Mouse (Mus musculus): ENCODE results near the gene Vps41.

Gene Vps41

GRCm38 (mm10) chr13:18717185-18717584, at the start of gene Vps41:
Gene Vps41 (plus strand): TSS chr13:18717286.
- peak; percentile 55 to 66 for DNase-seq

GRCm38 (mm10) chr13:18698518-18699065, 18.5 kb upstream of the Vps41 start:
- DNase-seq: no peak

GRCm38 (mm10) chr13:18711685-18712084, 5.4 kb upstream of the Vps41 start:
- DNase-seq: no peak

- DNase-seq: no peak
Observed at GRCm38 (mm10) chr13:18716707-18717106, 379 bp upstream of the Vps41 start.

DNA sequence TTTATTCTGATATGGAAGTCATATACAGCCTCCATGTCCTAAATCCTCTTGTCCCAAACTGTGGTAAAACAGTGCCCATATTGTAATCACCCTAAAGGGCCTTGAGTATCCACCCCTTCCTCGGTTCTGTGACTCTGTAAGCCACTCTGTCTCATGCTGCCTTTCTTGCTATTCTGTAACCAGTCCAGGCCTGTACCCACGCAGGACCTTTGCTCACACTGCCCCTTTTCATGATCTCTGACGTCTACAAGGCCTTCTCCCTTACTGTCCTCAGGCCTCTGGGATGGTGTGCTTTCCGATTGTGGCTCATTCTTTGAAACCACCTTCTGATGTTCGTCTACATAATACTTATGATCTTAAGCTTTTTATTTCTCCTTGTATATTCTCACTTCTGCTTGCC, 1.4 kb downstream of the Vps41 start:
- DNase-seq: no peak

DNA sequence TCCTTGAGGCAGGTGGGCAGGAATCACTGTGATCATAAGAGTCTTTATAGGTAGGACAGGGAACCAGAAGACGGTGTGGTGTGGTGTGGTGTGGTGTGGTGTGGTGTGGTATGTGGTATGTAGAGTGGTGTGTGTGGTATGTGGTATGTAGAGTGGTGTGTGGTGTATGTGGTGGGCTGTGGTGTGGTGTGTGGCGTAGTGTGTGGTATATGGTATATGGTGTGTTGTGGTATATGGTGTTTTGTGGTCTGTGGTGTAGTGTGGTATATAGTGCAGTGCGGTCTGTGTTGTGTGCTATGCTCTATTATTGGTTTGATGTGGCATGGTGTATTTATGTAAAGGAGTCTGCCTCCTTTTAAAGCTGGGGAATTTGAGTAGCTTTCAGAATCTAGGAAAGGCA, 13.6 kb downstream of the Vps41 start:
- no peak for DNase-seq

- no peak for DNase-seq
Observed at GRCm38 (mm10) chr13:18736590-18736989, 19.5 kb downstream of the Vps41 start.

DNA sequence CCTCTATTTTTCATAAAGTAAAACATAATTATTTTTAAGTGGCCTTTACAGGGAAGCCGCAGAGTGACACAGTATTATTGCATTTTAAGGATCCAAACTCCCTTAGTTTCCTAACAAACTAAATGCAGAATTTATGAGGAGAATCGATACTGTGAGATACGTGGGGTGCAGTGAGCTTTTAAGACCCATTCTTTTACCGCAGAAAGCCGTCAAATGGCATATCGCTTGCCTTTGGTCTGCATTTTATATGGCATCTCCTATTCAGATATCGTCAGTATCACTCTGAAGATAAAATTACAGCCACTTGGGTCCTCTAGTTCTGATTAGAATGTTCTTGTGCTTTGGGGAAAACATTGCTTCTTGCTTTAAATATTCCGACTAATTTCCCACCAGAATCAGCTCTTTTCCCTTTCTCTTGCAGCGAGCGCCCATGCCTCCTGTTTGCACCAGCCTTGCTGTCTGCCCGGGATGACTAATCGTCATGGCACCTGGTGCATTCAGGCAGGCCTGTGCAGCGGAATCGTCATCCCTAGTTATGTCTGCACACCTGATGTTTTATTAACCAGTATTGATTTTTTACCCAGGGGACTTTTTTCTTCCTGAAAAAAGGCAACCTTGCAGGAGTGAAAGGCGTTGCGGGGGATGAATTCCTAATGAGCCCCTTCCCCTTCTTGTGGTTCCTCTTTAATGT, 26.6 kb downstream of the Vps41 start:
- DNase-seq: no peak

DNA sequence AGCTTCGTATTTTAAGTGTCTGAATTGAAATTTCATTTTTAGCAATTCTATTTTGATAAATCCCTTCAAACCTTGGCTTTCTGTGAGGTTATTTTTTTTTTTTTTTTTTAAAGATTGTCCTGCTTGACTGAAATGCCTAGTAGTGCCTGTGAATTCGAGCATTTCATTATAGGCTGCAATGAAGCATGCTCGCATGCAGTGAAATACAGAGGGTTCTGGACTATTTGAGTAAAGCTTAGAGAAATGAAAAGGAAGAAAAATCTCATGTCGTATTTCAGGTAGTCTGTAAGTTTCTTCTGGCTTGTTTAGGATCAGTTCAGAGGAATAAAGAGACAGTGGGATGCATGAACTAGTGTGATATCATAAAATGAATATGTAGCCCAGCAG, 27.2 kb downstream of the Vps41 start:
- no peak for DNase-seq

DNA sequence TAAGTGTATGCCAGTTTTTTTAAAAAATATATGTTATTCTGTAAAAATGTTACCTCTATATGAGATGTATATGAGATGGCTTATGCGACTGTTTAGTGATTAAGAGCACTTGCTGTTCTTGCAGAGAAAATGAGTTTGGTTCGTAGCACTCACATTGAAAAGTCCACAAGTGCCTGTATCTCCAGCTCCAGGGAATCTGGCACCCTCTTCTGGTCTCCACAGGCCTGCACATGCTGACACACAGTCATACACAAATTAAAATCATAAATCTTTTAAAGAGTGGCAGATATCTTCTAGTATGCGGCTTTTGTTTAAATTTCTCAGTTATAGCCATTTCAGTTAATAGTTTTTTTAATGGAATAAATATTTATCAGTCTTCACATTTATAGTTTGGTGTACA, 40.9 kb downstream of the Vps41 start:
- DNase-seq: no peak

DNA sequence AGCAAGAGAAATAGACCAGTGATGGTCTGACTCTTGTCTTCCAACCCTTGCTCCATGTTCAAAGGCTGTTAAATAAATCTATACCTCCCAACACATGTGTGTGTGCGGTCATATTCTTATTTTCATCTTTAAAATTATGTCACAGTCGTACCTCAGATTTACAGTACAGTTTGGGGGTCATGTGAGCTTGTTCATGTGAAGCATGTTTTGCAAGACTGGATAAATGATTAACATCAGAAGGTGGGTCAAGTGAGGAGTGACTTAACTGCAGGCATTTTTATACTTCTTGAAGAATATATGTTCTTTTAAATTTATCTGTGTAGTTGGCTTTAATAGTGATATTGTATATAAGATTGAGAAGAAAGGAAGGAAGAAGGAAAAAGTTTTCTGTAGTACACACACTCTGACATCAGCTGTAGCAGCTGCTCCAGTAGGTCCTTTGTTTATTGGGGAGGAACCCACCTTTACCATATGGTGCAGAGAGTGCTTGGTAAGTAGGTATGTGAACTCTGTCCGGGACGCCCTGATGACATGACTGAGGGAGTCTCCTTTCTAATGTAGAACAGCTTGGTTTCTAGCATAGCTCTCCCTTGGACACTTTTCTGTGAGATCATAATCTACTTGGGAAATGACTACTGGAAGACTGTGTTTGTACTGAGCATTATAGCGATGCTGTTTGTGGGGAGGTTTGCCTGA, 42.4 kb downstream of the Vps41 start:
- DNase-seq: no peak

GRCm38 (mm10) chr13:18761452-18761851, 44.4 kb downstream of the Vps41 start:
- DNase-seq: no peak

DNA sequence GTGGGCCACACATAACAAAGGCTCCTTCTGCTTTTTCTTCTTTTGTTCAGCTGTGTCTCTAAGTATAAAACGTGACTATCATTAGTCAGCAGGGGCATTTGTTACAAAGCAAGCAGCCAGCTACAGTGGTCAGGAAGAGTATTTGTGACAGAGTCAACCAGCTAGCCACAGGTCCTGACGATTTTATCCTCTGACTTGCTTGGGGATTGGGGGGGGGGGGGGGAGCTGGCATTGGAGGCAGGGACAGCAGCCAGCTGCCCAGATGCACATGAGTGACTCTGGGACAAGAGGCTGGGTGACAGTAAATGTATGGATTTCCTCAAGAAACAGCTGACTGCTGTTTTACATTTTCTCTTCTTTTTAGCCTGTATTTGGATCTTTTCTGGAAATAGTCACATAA, 50.8 kb downstream of the Vps41 start:
- DNase-seq: no peak

DNA sequence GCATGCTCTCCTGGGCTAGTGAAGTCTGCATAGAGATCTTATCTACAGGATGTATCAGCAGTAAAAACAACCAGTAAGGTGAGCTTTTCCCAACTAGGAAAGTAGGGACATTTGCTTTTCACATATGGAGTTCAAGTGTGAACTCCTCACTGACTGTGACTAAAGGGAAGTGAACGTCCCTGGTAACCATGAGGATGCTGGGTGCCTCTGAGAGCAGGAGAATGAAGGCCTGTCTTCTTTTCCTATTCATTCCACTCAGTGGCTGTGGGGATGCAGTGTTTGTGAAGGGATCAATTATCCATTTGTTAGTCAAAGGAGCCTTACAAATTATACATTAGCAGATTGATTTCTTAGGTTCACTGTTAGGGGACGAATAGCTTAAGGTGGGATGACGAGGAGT, 51.4 kb downstream of the Vps41 start:
- no peak for DNase-seq

DNA sequence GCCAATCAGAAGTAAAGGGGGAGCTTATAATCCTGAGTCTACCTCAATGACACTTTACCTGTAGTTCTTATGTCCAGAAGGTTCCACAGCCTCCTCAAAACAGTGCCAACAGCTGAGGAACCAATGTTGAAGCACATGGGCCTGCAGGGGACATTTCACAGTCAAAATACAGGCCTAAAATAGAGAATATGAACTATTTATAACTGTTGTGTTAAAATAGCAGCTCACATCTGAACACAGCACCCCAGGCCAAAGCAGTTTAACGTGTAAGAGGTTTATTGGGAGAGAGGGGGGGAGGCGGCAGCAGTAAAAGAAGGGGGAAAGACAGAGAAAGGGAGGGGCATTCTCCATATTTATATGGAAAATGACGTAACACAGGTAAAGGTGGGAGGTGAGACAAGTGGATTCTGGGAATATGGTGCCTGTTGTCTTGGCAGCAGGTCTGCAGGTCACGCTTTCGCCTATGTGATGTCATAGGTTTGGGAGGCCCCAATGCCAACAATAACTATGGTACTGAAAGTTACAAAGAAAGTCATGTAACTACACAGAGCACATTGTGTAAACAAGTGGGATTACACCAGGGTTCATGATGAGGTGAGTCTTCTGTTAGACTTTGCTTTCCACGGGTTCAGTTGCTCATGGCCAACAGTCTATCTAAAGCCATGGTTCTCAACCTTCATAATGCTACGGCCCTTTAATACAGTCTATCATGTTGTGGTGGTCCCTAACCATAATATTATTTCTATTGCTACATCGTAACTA, 56.5 kb downstream of the Vps41 start:
- no peak for DNase-seq

GRCm38 (mm10) chr13:18781250-18781649, 64.2 kb downstream of the Vps41 start:
- no peak for DNase-seq

- no peak for DNase-seq
Observed at GRCm38 (mm10) chr13:18785702-18786101, 68.6 kb downstream of the Vps41 start.

DNA sequence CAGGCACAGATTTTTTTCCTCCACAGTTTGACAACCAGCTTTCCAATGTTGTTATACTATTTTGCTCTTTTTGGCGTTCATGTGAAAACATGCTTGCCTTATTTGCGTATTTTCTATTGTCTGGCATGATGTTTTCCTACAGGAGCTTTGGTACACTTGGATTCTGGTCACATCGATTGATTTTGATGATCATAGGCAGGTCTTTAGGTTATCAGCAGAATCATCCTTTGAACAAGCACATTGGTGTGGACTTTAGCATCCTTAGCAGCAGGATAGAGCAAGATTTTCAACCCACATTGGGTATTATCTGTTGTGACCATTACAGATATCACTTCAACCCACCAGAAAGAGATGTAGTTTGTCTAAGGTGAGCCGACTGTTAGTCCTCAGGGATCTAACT, 71.0 kb downstream of the Vps41 start:
- DNase-seq: no peak

DNA sequence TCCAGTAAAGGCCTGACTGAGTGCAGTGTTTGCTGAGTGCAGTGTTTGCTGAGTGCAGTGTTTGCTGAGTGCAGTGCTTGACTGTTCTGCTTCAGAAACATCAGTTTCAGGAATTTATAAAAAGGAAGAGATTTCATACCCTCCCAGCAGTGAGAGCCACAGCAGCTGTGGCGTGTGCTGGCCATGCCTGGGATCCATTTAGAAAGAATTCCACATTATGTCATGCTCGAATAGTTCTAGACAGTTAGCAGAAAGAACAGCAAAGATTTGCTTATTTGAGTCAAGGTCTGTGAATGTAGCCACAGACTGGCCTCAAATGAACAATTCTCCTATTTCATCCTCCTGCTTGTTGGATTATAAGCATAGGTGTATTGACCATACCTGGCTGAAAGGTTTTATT, 71.6 kb downstream of the Vps41 start:
- no peak for DNase-seq

- no peak for DNase-seq
Observed at GRCm38 (mm10) chr13:18789662-18790061, 72.6 kb downstream of the Vps41 start.

DNA sequence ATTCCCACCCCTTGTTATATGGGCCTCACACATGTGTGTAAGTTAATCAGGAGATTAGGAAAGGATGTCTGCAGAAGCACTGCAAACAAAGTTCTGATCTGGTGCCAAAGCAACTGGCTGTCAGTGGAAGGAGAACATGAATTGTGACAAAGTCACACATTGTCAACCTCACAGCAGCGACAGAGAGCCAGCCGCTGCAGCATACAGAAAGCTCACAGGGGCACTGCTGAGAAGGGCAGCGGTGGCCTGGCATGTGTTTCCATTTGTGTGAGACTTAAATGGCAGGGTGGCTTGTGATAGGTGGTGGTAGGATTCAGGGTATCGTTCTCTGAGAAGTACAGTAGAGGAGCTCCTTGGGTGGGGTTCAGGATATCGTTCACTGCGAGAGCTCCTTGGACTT, 73.0 kb downstream of the Vps41 start:
- DNase-seq: no peak

- no peak for DNase-seq
Observed at GRCm38 (mm10) chr13:18791314-18791713, 74.2 kb downstream of the Vps41 start.

- no peak for DNase-seq
Observed at GRCm38 (mm10) chr13:18791724-18792123, 74.6 kb downstream of the Vps41 start.

- DNase-seq: no peak
Observed at GRCm38 (mm10) chr13:18794454-18794853, 77.4 kb downstream of the Vps41 start.
